Mouse (Mus musculus): ENCODE measurements around the gene Rhbdl1.

GRCm38 (mm10) chr17:25802825-25803517, 34.1 kb downstream of the Rhbdl1 start:
- no peak for TF ChIP-seq CTCF (IDR thresholded peaks at IDR 0.05; ENCODE audit: low read depth, low read length)
- TF ChIP-seq POLR2A (IDR thresholded peaks at IDR 0.05; ENCODE audit: borderline replicate concordance, low read depth, low read length): no peak
